Mouse (Mus musculus) heart, embryonic 15.5 days (tissue): ENCODE results near the gene Zfp788. TPM values are rescaled to one million over a fixed set of nuclear protein-coding genes. Genes with fewer than 3 reads are reported as not detected.
A peak's percentile ranks its signal among the peaks of the same experiment; 100 is the strongest.
"Not testable (repeated sequence)": the region's sequence is repeated elsewhere in the genome, so short reads cannot be mapped to it uniquely, and the experiment has no call there.

ENCODE experiments used
- ATAC-seq: fragments of 200-750 bp; cut with Nextera tagmentation; replicated peaks from 2 replicates; pipeline ENCODE4 v1.8.0; 2017; ENCODE audit warnings: low read depth, moderate TSS enrichment; ENCODE audit not compliant: insufficient number of reproducible peaks, insufficient read depth, low FRiP score
- H3K27ac ChIP-seq: fragments of 300-500 bp; sonication (generic); 2 replicates; pipeline ENCODE4 v1.5.1; 2015; ENCODE audit warnings: mild to moderate bottlenecking, inconsistent platforms
- H3K27me3 ChIP-seq: fragments of 300-500 bp; sonication (generic); 2 replicates; pipeline ENCODE4 v1.6.1; 2015; ENCODE audit warnings: inconsistent platforms
- H3K36me3 ChIP-seq: fragments of 300-500 bp; sonication (generic); 2 replicates; pipeline ENCODE4 v1.6.1; 2015; ENCODE audit warnings: mild to moderate bottlenecking, inconsistent platforms
- H3K4me1 ChIP-seq: fragments of 300-500 bp; sonication (generic); replicated peaks from 2 replicates; pipeline ENCODE4 v1.6.1; 2015; ENCODE audit warnings: inconsistent platforms
- H3K4me2 ChIP-seq: fragments of 300-500 bp; sonication (generic); 2 replicates; pipeline ENCODE4 v1.6.1; 2015; ENCODE audit warnings: inconsistent platforms, mild to moderate bottlenecking, moderate library complexity
- H3K4me3 ChIP-seq: fragments of 300-500 bp; sonication (generic); 2 replicates; pipeline ENCODE4 v1.5.1; 2015; ENCODE audit warnings: mild to moderate bottlenecking, inconsistent platforms
- H3K9ac ChIP-seq: fragments of 300-500 bp; sonication (generic); 2 replicates; pipeline ENCODE4 v1.6.1; 2015; ENCODE audit warnings: mild to moderate bottlenecking, inconsistent platforms
- H3K9me3 ChIP-seq: fragments of 300-500 bp; sonication (generic); replicated peaks from 2 replicates; pipeline ENCODE4 v1.6.1; 2016; ENCODE audit warnings: inconsistent platforms
- WGBS: fragments of 180-500 bp; shearing (Covaris S2); methylation state at CpG from one replicate; pipeline ENCODE4 v1.1.7; 2015; ENCODE audit warnings: mixed read lengths; 5-methylcytosine and 5-hydroxymethylcytosine counted together
- polyA plus RNA-seq: library from polyadenylated mRNA; unstranded; fragments of >200 nt; fragmentation: Nextera tagmentation; extraction: Ambion mirVana; gene quantifications from 2 replicates; pipeline ENCODE4 v1.2.1, GENCODE M21; 2015

Gene Zfp788
- 5.5 and 6.4 TPM in 2 replicates for polyA plus RNA-seq

GRCm38 (mm10) chr7:41632409-41633220, at the start of gene Zfp788:
Gene Zfp788 (plus strand): TSS chr7:41633203.
- ATAC-seq = peak; percentile 98
- H3K9ac ChIP-seq = peak within 1 kb of the TSS; percentile 75
- no peaks in the 10 kb centered on the region for H3K9me3 ChIP-seq
- H3K27ac ChIP-seq = peak within 1 kb of the TSS; percentile 99
- peaks cover 20% of the 10 kb centered on the region for H3K36me3 ChIP-seq
- WGBS = 2% methylated on average over 27 of the region's 27 CpGs
- H3K4me2 ChIP-seq = peak within 1 kb of the TSS; percentile 95
- peak within 1 kb of the TSS; percentile 86 for H3K4me3 ChIP-seq
- no peaks in the 10 kb centered on the region for H3K27me3 ChIP-seq
- peaks cover 8% of the 10 kb centered on the region; the same call in 1 of the 2 replicates for H3K4me1 ChIP-seq

GRCm38 (mm10) chr7:41587831-41588230, 45.2 kb upstream of the Zfp788 start:
- not testable (repeated sequence) for H3K4me2 ChIP-seq, H3K27ac ChIP-seq, ATAC-seq, H3K9me3 ChIP-seq, H3K27me3 ChIP-seq, H3K4me1 ChIP-seq, H3K4me3 ChIP-seq, H3K36me3 ChIP-seq, H3K9ac ChIP-seq

GRCm38 (mm10) chr7:41598615-41599014, 34.4 kb upstream of the Zfp788 start:
- no peaks in the 10 kb centered on the region for H3K9me3 ChIP-seq
- H3K27me3 ChIP-seq = no peaks in the 10 kb centered on the region
- H3K4me2 ChIP-seq = peak overlapping the region; percentile 72
- WGBS = 43% methylated on average over 5 of the region's 5 CpGs
- no peak for ATAC-seq
- H3K4me3 ChIP-seq = peak overlapping the region; percentile 64
- peak overlapping the region; percentile 59; the same call in 1 of the 2 replicates for H3K27ac ChIP-seq
- peak overlapping the region; percentile 62; the same call in 1 of the 2 replicates for H3K9ac ChIP-seq
- peaks cover 6% of the 10 kb centered on the region for H3K4me1 ChIP-seq
- no peaks in the 10 kb centered on the region for H3K36me3 ChIP-seq

- H3K9ac ChIP-seq = peak within 1 kb of the TSS; percentile 62
- H3K9me3 ChIP-seq = no peaks in the 10 kb centered on the region
- ATAC-seq = peak; percentile 98
- peaks cover 6% of the 10 kb centered on the region for H3K4me1 ChIP-seq
- H3K36me3 ChIP-seq = no peaks in the 10 kb centered on the region
- peak within 1 kb of the TSS; percentile 72 for H3K4me2 ChIP-seq
- H3K27ac ChIP-seq = peak within 1 kb of the TSS; percentile 59
- peak within 1 kb of the TSS; percentile 64 for H3K4me3 ChIP-seq
- under 1% methylated on average over 41 of the region's 41 CpGs for WGBS
- H3K27me3 ChIP-seq = no peaks in the 10 kb centered on the region
Observed at GRCm38 (mm10) chr7:41599034-41599813, 33.8 kb upstream of the Zfp788 start, which contains the start of gene 2610021A01Rik. Gene 2610021A01Rik (plus strand): TSS chr7:41599230.

GRCm38 (mm10) chr7:41599932-41600548, 33.0 kb upstream of the Zfp788 start:
- Histone ChIP-seq H3K27me3 (no peaks in the 10 kb centered on the region), H3K4me3 (peak overlapping the region; percentile 64), H3K9ac (peak overlapping the region; percentile 62), H3K36me3 (no peaks in the 10 kb centered on the region), H3K9me3 (no peaks in the 10 kb centered on the region), H3K27ac (no peak overlapping the region), H3K4me1 (peaks cover 6% of the 10 kb centered on the region), H3K4me2 (peak overlapping the region; percentile 72)
- 17% methylated on average over 3 of the region's 3 CpGs for WGBS
- no peak for ATAC-seq

GRCm38 (mm10) chr7:41611654-41612053, 21.3 kb upstream of the Zfp788 start:
- ATAC-seq = no peak
- H3K36me3 ChIP-seq = peaks cover 27% of the 10 kb centered on the region
- no peak overlapping the region for H3K4me2 ChIP-seq
- no peaks in the 10 kb centered on the region for H3K9me3 ChIP-seq
- no peak overlapping the region for H3K27ac ChIP-seq
- 74% methylated on average over 3 of the region's 3 CpGs for WGBS
- H3K4me1 ChIP-seq = no peaks in the 10 kb centered on the region
- no peaks in the 10 kb centered on the region for H3K27me3 ChIP-seq
- H3K4me3 ChIP-seq = no peak overlapping the region
- H3K9ac ChIP-seq = no peak overlapping the region

- not testable (repeated sequence) for H3K4me3 ChIP-seq, ATAC-seq, H3K9me3 ChIP-seq, H3K27me3 ChIP-seq, H3K4me2 ChIP-seq, H3K4me1 ChIP-seq, H3K9ac ChIP-seq, H3K27ac ChIP-seq
- peaks cover 27% of the 10 kb centered on the region for H3K36me3 ChIP-seq
- WGBS = 90% methylated on average over 1 of the region's 1 CpGs
Observed at GRCm38 (mm10) chr7:41616241-41616640, 16.8 kb upstream of the Zfp788 start.

- H3K36me3 ChIP-seq = peaks cover 19% of the 10 kb centered on the region
- 0% methylated on average over 26 of the region's 26 CpGs for WGBS
- H3K4me2 ChIP-seq = peak overlapping the region; percentile 95
- no peaks in the 10 kb centered on the region for H3K9me3 ChIP-seq
- H3K4me1 ChIP-seq = peaks cover 8% of the 10 kb centered on the region; the same call in 1 of the 2 replicates
- peak overlapping the region; percentile 75 for H3K9ac ChIP-seq
- peak overlapping the region; percentile 86 for H3K4me3 ChIP-seq
- ATAC-seq = peak; percentile 93
- H3K27ac ChIP-seq = peak overlapping the region; percentile 99
- no peaks in the 10 kb centered on the region for H3K27me3 ChIP-seq
Observed at GRCm38 (mm10) chr7:41633221-41633984, 400 bp downstream of the Zfp788 start.

- not testable (repeated sequence) for H3K4me2 ChIP-seq, H3K27me3 ChIP-seq, H3K4me1 ChIP-seq, ATAC-seq, H3K36me3 ChIP-seq, H3K27ac ChIP-seq, H3K9ac ChIP-seq, H3K9me3 ChIP-seq, H3K4me3 ChIP-seq
- WGBS = 53% methylated on average over 1 of the region's 1 CpGs
Observed at GRCm38 (mm10) chr7:41674326-41674725, 41.3 kb downstream of the Zfp788 start.
